Mouse (Mus musculus): ENCODE results near the gene 1700109H08Rik.

DNA sequence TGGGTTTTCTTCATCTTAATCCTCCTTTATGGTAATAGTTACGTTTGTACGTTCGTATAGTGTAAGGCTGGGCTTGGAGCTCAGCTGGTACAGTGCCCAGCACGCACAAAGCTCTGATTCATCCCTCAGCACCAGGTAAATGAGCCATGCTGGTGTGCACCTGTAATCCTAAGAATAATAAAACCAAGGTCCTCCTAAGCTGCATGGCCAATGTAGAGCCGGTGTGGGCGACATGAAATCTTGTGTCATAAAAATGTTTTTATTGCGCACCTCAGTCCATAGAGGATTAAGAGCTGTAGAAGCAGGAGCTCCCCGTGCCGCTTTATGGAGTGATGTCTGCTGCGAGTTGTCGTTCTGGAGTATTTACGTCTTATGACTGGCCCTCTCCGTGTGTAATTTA, 61.9 kb downstream of the 1700109H08Rik start:
- TF ChIP-seq GATA1 (IDR thresholded peaks at IDR 0.05; ENCODE audit: low read length) (no peak), TAL1 (IDR thresholded peaks at IDR 0.05; ENCODE audit: low read length) (no peak)

Measured in erythroblast, embryonic 14.5 days (primary cell).